Mouse (Mus musculus) MEL (cell line): ENCODE measurements around the gene Vwa3b. TPM values are rescaled to one million over a fixed set of nuclear protein-coding genes. Genes with fewer than 3 reads are reported as not detected.

Experiments used
- DNase-seq: peaks from one replicate; pipeline ENCODE4 v3.0.0; 2011; ENCODE audit warnings: low read depth, low spot score
- H3K27ac ChIP-seq: 2 replicates; pipeline ENCODE4 v1.5.1; 2012; ENCODE audit warnings: low read depth, mild to moderate bottlenecking, control low read depth, low read length, moderate library complexity; ENCODE audit not compliant: control insufficient read depth
- H3K27me3 ChIP-seq, 2 experiments: fragments of 150-350 bp in 1 of 2; sonication (generic) in 1 of 2; 2 replicates each; pipeline ENCODE4 v1.6.1; 2012; ENCODE audit warnings: low read length in 2 of 2, mild to moderate bottlenecking in 2 of 2, improper control_type of control experiment in 1 of 2, moderate library complexity in 1 of 2; ENCODE audit not compliant: insufficient read depth in 2 of 2, control insufficient read depth in 1 of 2
- H3K36me3 ChIP-seq, 2 experiments: 2 replicates each; pipeline ENCODE4 v1.6.1; 2012 to 2014; ENCODE audit warnings: low read length in 2 of 2, improper control_type of control experiment in 1 of 2, inconsistent platforms in 1 of 2, mild to moderate bottlenecking in 1 of 2; ENCODE audit not compliant: insufficient read depth in 2 of 2, control insufficient read depth in 1 of 2
- H3K4me1 ChIP-seq, 2 experiments: fragments of 150-350 bp in 1 of 2; sonication (generic) in 1 of 2; 2 replicates each; pipeline ENCODE4 v1.6.1; 2012; ENCODE audit warnings: low read length in 2 of 2, improper control_type of control experiment in 1 of 2, mild to moderate bottlenecking in 1 of 2; ENCODE audit not compliant: insufficient read depth in 2 of 2, control insufficient read depth in 1 of 2
- H3K4me3 ChIP-seq, 2 experiments: fragments of 150-350 bp in 1 of 2; sonication (generic) in 1 of 2; 2 replicates each; pipeline ENCODE4 v1.5.1; 2012; ENCODE audit warnings: low read depth in 2 of 2, low read length in 2 of 2, mild to moderate bottlenecking in 2 of 2, moderate library complexity in 2 of 2, control low read depth in 1 of 2, improper control_type of control experiment in 1 of 2; ENCODE audit not compliant: control insufficient read depth in 1 of 2, insufficient read depth in 1 of 2
- H3K79me2 ChIP-seq: 2 replicates; pipeline ENCODE4 v1.6.1; 2012; ENCODE audit warnings: mild to moderate bottlenecking, low read length, moderate library complexity; ENCODE audit not compliant: control insufficient read depth, poor library complexity, insufficient read depth
- H3K9ac ChIP-seq: 2 replicates; pipeline ENCODE4 v1.6.1; 2012; ENCODE audit warnings: low read depth, mild to moderate bottlenecking, control low read depth, low read length, moderate library complexity; ENCODE audit not compliant: control insufficient read depth, poor library complexity, severe bottlenecking
- H3K9me3 ChIP-seq: fragments of 150-350 bp; sonication (generic); replicated peaks from 2 replicates; pipeline ENCODE4 v1.6.1; 2012; ENCODE audit warnings: mild to moderate bottlenecking, low read length, improper control_type of control experiment, moderate library complexity; ENCODE audit not compliant: insufficient read depth
- CTCF ChIP-seq, 3 experiments: IDR thresholded peaks in 2 of 3; conservative IDR thresholded peaks in 1 of 3; 2 replicates each; pipeline ENCODE4 v1.5.1; 2011 to 2012; ENCODE audit warnings: low read length in 3 of 3, low read depth in 2 of 3, mild to moderate bottlenecking in 2 of 3, improper control_type of control experiment in 1 of 3, inconsistent platforms in 1 of 3, mixed read lengths in 1 of 3, moderate library complexity in 1 of 3; ENCODE audit not compliant: control insufficient read depth in 1 of 3, insufficient read depth in 1 of 3, poor library complexity in 1 of 3, severe bottlenecking in 1 of 3
- E2F4 ChIP-seq: IDR thresholded peaks from 2 replicates; pipeline ENCODE4 v1.6.1; 2011; ENCODE audit warnings: low read depth, low read length, improper control_type of control experiment, borderline replicate concordance
- ELF1 ChIP-seq: IDR thresholded peaks from 2 replicates; pipeline ENCODE4 v1.6.1; 2014; ENCODE audit warnings: low read depth, mild to moderate bottlenecking, inconsistent platforms, low read length, improper control_type of control experiment, moderate library complexity
- JUND ChIP-seq: IDR thresholded peaks from 2 replicates; pipeline ENCODE4 v1.6.1; 2011; ENCODE audit warnings: low read depth, mild to moderate bottlenecking, improper control_type of control experiment, low read length
- KAT2A ChIP-seq: conservative IDR thresholded peaks from 2 replicates; pipeline ENCODE4 v1.6.1; 2012; ENCODE audit warnings: low read depth, low read length, improper control_type of control experiment, inconsistent platforms
- MXI1 ChIP-seq: IDR thresholded peaks from 2 replicates; pipeline ENCODE4 v1.6.1; 2011; ENCODE audit warnings: mild to moderate bottlenecking, low read depth, low read length, improper control_type of control experiment
- MYC ChIP-seq: IDR thresholded peaks from 2 replicates; pipeline ENCODE4 v1.6.1; 2011; ENCODE audit warnings: low read depth, mild to moderate bottlenecking, low read length, improper control_type of control experiment, moderate library complexity
- NELFE ChIP-seq: IDR thresholded peaks from 2 replicates; pipeline ENCODE4 v1.6.1; 2011; ENCODE audit warnings: low read depth, low read length, improper control_type of control experiment
- POLR2A ChIP-seq, 2 experiments: IDR thresholded peaks; 2 replicates each; pipeline ENCODE4 v1.6.1; 2011 to 2012; ENCODE audit warnings: low read length in 2 of 2, mild to moderate bottlenecking in 2 of 2, control low read depth in 1 of 2, improper control_type of control experiment in 1 of 2, low read depth in 1 of 2, moderate library complexity in 1 of 2; ENCODE audit not compliant: control insufficient read depth in 1 of 2, insufficient read depth in 1 of 2, poor library complexity in 1 of 2
- RAD21 ChIP-seq: IDR thresholded peaks from 2 replicates; pipeline ENCODE4 v1.6.1; 2011; ENCODE audit warnings: mild to moderate bottlenecking, low read depth, low read length, improper control_type of control experiment
- SMC3 ChIP-seq: IDR thresholded peaks from 2 replicates; pipeline ENCODE4 v1.6.1; 2011; ENCODE audit warnings: low read depth, low read length, improper control_type of control experiment
- TCF12 ChIP-seq: IDR thresholded peaks from 2 replicates; pipeline ENCODE4 v1.6.1; 2014; ENCODE audit warnings: low read depth, mild to moderate bottlenecking, inconsistent platforms, low read length, improper control_type of control experiment, moderate library complexity
- USF2 ChIP-seq, 2 experiments: IDR thresholded peaks; 2 replicates each; pipeline ENCODE4 v1.6.1; 2011 to 2012; ENCODE audit warnings: improper control_type of control experiment in 2 of 2, low read length in 2 of 2, borderline replicate concordance in 1 of 2, inconsistent platforms in 1 of 2, low read depth in 1 of 2, mild to moderate bottlenecking in 1 of 2; ENCODE audit not compliant: insufficient read depth in 1 of 2
- ZKSCAN1 ChIP-seq: IDR thresholded peaks from 2 replicates; pipeline ENCODE4 v1.6.1; 2012; ENCODE audit warnings: low read depth, mild to moderate bottlenecking, inconsistent platforms, low read length, improper control_type of control experiment, moderate library complexity
- polyA plus RNA-seq, 2 experiments: library from polyadenylated mRNA; stranded (reverse) in 1 of 2; unstranded in 1 of 2; fragments of >175 nt in 1 of 2; fragments of >200 nt in 1 of 2; gene quantifications; 2 replicates each; pipeline versions ENCODE4 v1.2.1 to v1.2.4; 2012; ENCODE audit warnings: low replicate concordance in 2 of 2, low read depth in 1 of 2; ENCODE audit not compliant: insufficient read length in 2 of 2, insufficient read depth in 1 of 2, missing spikeins in 1 of 2
- total RNA-seq: library from RNA; depleted of rRNA; stranded (reverse); fragments of 300-350 nt; gene quantifications from 2 replicates; pipeline ENCODE4 v1.2.3, GENCODE M21; 2012

Vwa3b gene
- total and polyA plus RNA-seq, 3 experiments = not detected

DNA sequence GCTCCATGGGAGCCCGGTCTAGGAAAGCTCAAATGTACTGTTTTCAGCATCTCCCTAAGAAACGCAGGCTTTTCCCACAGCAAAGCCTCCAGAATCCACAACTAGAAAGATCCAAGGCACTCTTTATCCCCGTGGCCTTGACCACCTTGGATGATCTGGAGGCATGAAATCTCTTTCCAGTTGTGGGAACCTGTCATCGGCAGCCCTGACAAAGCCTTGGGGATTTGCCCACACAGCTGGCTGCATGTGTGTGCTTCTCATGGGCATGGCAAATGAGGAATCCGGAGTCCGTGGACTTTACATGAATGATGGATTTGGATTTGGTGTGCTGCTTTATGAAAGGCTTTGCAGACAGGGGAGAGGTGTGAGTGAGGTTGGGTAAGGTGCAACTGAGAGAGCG is 141.5 kb downstream of the Vwa3b start:
- peaks cover 0 to 1% of the 10 kb centered on the region in 2 experiments; a peak in 2 of 4 replicates for H3K27me3 ChIP-seq
- H3K4me3 ChIP-seq = no peak overlapping the region
- H3K79me2 ChIP-seq = no peaks in the 10 kb centered on the region
- H3K9me3 ChIP-seq = no peaks in the 10 kb centered on the region
- TF ChIP-seq POLR2A (IDR thresholded peaks at IDR 0.05; ENCODE audit: control insufficient read depth in 1 of 2, insufficient read depth in 1 of 2, low read depth in 1 of 2, low read length in 2 of 2, poor library complexity in 1 of 2) (no peak), JUND (no peak)
- DNase-seq = no peak
- H3K4me1 ChIP-seq = no peaks in the 10 kb centered on the region
- H3K36me3 ChIP-seq = no peaks in the 10 kb centered on the region
- H3K9ac ChIP-seq = no peak overlapping the region
- H3K27ac ChIP-seq = no peak overlapping the region

DNA sequence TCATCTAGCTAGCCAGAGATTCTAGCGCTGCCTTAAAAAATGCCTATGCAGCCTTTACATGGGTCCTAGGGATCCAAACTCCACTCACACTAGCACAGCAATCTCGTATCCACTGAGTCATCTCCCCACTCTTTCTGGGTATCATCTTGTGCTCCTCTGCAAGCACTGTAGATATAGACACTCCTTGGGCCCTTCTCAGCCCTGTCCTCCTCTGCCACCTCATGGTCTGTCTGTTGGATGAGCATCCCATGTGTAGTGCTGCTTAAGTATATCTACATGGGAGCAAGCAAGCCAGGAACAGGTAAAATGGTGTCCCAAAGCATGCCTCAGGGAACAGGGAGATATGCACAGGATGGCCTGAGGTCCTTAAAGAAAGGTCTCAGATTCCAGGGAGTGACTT is 151.5 kb downstream of the Vwa3b start:
- no peaks in the 10 kb centered on the region for H3K9me3 ChIP-seq
- H3K9ac ChIP-seq = no peak overlapping the region
- no peaks in the 10 kb centered on the region for H3K36me3 ChIP-seq

DNA sequence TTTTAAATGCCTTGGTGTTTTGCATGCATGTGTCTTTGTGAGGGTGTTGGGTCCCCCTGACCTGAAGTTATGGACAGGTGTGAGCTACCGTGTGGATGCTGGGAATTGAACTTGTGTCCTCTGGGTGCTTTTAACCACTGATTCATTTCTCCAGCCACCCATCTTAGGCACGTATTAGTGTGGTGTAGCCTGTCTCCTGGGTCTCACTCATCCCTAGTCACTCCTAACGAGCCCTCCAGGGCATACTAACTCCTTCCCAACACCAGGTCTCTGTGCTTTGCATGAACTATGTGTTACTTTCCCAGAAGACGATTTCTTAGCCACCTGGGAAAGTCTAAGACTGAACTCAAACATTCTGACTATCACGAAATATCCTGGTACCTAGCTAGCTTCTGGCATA is 153.5 kb downstream of the Vwa3b start:
- TF ChIP-seq ZKSCAN1 (no peak), USF2 (IDR thresholded peaks at IDR 0.05; ENCODE audit: borderline replicate concordance in 1 of 2, insufficient read depth in 1 of 2, low read depth in 1 of 2, low read length in 2 of 2) (no peak)
- Histone ChIP-seq H3K27ac (no peak overlapping the region), H3K4me3 (no peak overlapping the region), H3K9me3 (no peaks in the 10 kb centered on the region), H3K36me3 (no peaks in the 10 kb centered on the region), H3K4me1 (no peaks in the 10 kb centered on the region), H3K79me2 (no peaks in the 10 kb centered on the region), H3K27me3 (peaks cover 2 to 3% of the 10 kb centered on the region in 2 experiments; a peak in 2 of 4 replicates), H3K9ac (no peak overlapping the region)
- DNase-seq = no peak

More for the DNA sequence above, 151.5 kb downstream of the Vwa3b start:
- no peak overlapping the region for H3K27ac ChIP-seq
- TF ChIP-seq SMC3 (peak; percentile 18; the same call in 1 of the 2 replicates), NELFE (no peak)
- peaks cover 0 to 2% of the 10 kb centered on the region in 2 experiments; a peak in 2 of 4 replicates for H3K27me3 ChIP-seq
- DNase-seq = no peak
- no peaks in the 10 kb centered on the region for H3K4me1 ChIP-seq
- H3K4me3 ChIP-seq = no peak overlapping the region
- no peaks in the 10 kb centered on the region for H3K79me2 ChIP-seq

DNA sequence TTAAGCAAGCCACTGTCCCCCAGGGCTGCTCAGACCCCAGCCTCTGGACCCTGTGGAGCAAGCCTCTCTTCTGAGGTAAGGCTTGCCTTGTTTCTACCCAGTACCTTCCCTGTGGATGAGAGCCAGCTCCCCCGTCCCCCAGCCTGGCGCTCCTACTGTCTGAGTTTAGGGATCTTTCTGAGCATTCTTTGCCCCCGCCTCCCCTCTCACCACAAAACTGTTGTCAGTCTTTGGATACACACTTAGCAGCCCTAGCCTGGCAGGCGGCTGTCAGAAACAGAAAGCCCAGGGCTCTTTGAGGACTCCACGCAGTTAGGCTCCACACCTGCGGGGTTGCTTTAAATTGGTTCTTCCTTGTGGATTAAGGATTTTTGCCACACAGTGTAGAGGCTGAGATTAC is 160.7 kb downstream of the Vwa3b start:
- Histone ChIP-seq H3K9me3 (no peaks in the 10 kb centered on the region), H3K79me2 (no peaks in the 10 kb centered on the region), H3K27ac (no peak overlapping the region), H3K4me1 (no peaks in the 10 kb centered on the region), H3K36me3 (no peaks in the 10 kb centered on the region), H3K4me3 (no peak overlapping the region), H3K9ac (no peak overlapping the region), H3K27me3 (peaks cover 7 to 8% of the 10 kb centered on the region in 2 experiments)
- no peak for TF ChIP-seq CTCF (IDR thresholded peaks at IDR 0.05 in 2 of 3, conservative IDR thresholded peaks at IDR 0.05 in 1 of 3; ENCODE audit: control insufficient read depth in 1 of 3, insufficient read depth in 1 of 3, low read depth in 2 of 3, low read length in 3 of 3, poor library complexity in 1 of 3, severe bottlenecking in 1 of 3)
- TF ChIP-seq KAT2A = no peak
- no peak for TF ChIP-seq E2F4
- TF ChIP-seq MXI1 = no peak
- TF ChIP-seq ELF1 = no peak
- TF ChIP-seq RAD21 = no peak
- no peak for TF ChIP-seq TCF12
- TF ChIP-seq MYC = no peak
- no peak for DNase-seq
